Mouse (Mus musculus) cerebellum, adult 18-20 months (tissue): ENCODE data around the gene U2af2.
"Not testable (repeated sequence)": the region's sequence is repeated elsewhere in the genome, so short reads cannot be mapped to it uniquely, and the experiment has no call there.

Experiments
- DNase-seq, 2 experiments: peaks; one replicate each; pipeline ENCODE4 v3.0.0; 2021

Gene U2af2

DNA sequence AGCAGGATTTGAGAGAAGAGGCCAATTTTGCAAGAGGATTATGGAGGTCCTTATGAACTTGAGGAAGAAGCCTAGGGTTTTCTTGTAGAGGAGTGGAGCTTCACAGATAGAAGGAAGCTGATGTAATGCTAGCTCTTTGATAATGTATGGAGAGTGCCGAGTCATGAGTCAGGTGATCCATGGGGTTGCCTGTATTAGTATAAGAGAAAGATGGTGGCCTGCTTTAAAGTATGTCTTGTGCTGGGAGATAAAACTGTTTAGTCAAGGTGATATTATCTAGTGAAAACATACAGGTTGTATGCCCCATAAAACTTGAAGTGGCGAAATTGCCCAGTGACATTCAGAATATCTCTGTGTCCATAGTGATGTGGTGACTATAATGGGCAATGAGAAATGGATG, 15.0 kb downstream of the U2af2 start:
- DNase-seq = no peak

DNA sequence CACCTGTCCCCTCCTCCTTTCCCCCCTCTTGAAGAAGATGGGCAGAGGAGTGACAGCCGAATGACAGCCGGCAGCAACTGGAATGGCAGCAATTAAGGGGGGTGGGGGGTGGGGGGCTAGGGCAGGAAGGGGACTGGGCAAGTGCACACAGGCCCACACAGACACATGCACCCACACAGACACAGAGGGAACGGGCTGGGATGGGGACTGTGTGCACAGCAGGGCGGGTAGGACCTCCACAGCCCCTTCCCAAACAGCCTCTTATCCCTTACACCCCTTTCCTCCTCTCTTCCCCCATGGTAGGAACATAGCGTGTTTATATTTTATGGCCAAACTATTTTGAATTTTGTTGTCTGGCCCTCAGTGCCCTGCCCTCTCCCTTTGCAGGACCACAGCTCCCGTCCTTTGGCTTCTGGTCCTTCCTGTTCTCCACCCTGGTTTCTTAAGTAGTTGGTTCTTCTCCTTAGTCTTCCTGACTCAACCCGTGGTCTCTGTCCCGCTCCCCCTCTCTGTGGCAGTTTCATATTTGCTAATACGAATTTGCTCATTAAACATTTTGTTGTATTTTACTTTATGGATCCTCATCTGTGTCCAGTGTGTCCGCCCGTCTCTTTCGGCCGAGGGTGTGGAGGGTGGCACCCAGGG, 17.5 kb downstream of the U2af2 start:
- not testable (repeated sequence) for DNase-seq

DNA sequence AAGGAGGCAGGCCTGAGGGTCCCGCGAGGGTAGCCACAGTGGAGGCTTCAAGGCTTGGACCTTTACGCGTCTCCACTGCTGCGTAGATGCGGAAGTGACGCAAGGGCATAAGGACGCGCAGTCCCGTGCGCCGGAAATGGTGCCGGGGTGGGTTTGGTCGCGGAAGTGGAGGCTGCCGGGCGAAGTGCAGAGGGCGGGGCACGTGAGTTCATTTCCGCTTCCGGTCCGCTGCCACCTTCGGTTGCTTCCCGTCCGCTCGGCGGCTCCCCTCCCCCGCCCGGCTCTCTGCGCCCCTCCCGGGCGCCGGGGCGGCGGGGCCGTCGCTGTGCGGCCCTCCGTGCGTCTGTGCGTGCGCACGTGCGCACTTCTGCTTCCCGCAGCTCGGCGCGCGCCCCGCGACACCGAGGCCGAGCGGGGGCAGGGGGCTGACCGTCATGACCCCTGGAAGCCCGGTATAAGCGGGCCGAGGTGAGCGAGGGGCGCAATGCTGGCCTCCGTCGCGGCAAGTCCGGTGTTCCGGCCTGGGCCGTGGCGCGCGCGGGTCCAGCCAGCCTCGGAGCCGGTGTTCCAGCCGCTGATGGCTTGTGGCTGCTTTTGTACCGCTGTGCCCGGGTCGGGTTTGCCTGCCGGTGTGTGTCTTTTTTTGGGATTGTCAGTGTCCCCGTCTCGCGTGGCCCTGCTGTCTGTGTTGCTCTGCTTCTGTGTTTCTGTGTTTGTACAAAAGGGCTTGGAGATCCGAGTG, 18.2 kb downstream of the U2af2 start, which contains the start of gene Epn1:
Gene Epn1 (plus strand): TSS at position 226 of the 742 bp plus-strand sequence.
- DNase-seq = peak; percentile 97

- DNase-seq = no peak
Measured at GRCm38 (mm10) chr7:5080815-5081214, 18.9 kb downstream of the U2af2 start.

DNA sequence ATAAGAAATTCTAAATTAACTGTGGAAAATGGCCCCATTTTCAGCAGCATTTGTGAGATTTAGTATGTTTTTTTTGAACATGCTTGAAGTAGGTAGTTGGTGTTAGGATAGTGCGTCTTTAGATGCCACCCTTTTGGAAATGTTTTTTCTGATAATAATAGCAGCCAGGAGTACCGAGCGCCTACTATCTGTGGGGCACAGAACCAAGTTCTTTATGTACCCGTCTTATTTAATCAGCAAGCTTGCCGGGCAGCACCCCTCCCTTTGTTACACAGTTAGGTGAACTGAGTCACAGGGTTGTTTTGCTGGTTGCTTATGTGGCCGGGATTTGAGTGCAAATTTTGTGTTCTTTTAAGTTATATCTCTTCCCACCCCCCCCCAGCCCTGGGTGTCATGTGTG, 19.3 kb downstream of the U2af2 start:
- DNase-seq = no peak

- DNase-seq = no peak
Measured at GRCm38 (mm10) chr7:5081939-5082338, 20.0 kb downstream of the U2af2 start.

- DNase-seq = no peak
Measured at GRCm38 (mm10) chr7:5083325-5084105, 21.6 kb downstream of the U2af2 start.

GRCm38 (mm10) chr7:5085512-5085911, 23.6 kb downstream of the U2af2 start:
- DNase-seq = no peak

- no peak for DNase-seq
Measured at GRCm38 (mm10) chr7:5086921-5087440, 25.0 kb downstream of the U2af2 start.

DNA sequence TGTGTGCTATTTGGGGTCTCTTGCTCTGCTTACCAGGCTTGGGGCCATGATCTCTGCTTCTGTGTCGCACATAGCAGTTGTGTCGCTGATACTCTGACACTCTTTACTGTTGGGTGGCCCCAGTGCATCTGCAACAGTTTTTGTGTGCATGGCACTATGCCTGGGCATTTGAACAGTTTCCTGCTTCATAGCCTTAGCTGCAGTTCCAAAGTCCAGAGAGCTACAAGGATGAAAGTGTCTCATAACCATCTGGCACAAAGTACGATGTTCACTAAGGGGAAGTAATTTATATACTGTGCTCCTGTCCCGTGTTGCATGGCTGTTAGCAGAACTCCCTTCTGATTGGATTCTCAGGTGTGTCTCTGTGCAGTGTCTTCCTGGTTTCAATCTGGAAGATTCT, 25.9 kb downstream of the U2af2 start:
- DNase-seq = no peak

DNA sequence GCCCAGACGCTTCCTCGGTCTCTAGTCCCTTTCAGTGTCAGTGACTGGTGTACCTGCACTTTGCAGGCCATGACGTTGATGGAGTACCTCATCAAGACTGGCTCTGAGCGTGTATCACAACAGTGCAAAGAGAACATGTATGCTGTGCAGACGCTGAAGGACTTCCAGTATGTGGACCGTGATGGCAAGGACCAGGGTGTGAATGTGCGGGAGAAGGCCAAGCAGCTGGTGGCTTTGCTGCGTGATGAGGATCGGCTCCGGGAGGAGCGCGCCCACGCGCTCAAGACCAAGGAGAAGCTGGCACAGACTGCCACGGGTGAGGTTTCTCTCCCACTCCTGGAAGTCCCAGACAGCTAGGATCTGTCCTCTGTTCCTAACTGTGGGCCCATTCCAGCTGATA, 27.9 kb downstream of the U2af2 start:
- no peak for DNase-seq

- DNase-seq = no peak
Measured at GRCm38 (mm10) chr7:5091008-5091728, 29.2 kb downstream of the U2af2 start.

DNA sequence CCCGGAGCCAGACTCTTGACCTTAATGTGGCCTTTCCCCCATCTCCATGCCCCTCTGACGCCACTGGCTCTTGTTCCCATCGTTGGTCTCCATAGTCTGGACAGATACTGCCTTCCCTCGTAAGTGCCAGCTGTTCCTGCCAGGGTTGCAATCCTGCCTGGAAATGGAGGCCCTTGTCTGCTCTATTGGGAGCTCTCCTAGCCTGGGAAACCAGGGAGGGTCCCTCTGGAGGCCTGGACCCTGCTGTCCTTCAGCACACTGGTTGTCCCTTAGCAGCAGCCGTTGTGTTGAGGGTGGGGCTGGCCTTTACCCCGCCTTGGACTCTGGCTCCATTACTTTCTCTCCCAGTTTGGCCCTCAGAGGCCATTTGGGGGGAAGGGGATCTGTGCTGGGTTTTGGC, 30.4 kb downstream of the U2af2 start:
- no peak for DNase-seq

GRCm38 (mm10) chr7:5092831-5093510, 31.0 kb downstream of the U2af2 start:
- no peak for DNase-seq

- no peak for DNase-seq
Measured at GRCm38 (mm10) chr7:5098769-5099168, 36.8 kb downstream of the U2af2 start.

GRCm38 (mm10) chr7:5099796-5100195, 37.9 kb downstream of the U2af2 start:
- DNase-seq = no peak

DNA sequence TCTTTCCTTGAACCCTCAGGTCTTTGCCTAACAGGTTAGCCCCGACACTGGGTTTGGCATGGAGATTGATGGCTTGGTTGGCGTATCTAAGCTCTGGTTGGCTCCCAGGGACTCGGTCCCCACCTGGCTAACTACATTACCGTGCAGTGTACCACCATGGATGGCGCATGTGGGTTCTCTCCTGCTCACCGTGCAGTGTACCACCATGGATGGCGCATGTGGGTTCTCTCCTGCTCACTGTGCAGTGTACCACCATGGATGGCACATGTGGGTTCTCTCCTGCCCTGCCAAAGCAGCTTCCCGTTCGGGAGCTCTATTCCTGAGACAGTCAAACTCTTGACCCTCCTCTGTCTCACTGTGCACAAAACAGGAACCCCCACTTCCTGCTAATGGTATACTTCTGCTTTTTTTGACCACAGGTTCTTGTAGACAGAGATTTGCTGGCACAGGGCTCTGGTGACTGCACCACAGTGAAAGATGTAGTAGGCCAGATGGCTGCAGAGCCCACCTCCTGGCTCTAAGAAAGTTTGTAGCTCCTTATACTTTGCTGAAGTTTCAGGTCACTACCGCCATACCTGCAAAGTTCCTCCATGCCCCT, 39.2 kb downstream of the U2af2 start:
- DNase-seq = no peak

- DNase-seq = no peak
Measured at GRCm38 (mm10) chr7:5102564-5102963, 40.6 kb downstream of the U2af2 start.

- no peak for DNase-seq
Measured at GRCm38 (mm10) chr7:5108272-5108671, 46.3 kb downstream of the U2af2 start.

- no peak for DNase-seq
Measured at GRCm38 (mm10) chr7:5109301-5109700, 47.4 kb downstream of the U2af2 start.

DNA sequence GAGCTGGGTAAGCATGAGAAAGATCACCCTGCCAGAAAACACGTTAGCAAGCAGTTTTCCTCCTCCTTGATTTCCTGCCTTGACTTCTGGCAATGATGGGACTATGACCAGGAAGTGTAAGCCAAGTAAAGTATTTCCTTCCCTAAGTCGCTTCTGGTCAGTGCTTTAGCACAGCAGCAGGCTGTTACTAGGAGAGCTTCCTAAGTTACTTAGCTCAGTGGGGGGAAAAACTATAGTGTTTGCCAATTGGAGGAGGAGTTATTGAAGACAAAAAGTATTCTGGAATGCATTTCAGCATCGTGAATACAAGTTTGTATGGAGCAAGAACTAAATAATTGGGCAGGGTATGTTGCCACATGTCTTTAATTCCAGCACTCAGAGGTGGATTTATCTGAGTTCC, 50.8 kb downstream of the U2af2 start:
- no peak for DNase-seq

- DNase-seq = no peak
Measured at GRCm38 (mm10) chr7:5116850-5117249, 54.9 kb downstream of the U2af2 start, which contains the start of gene Rfpl4. Gene Rfpl4, minus strand, starts transcription at chr7:5116950.
